Mouse (Mus musculus) erythroid progenitor cell, adult 5-6 weeks (primary cell): ENCODE data around the gene Asap3. TPM values are rescaled to one million over a fixed set of nuclear protein-coding genes. Genes with fewer than 3 reads are reported as not detected.

Experiments used
- ATAC-seq: replicated peaks from 2 replicates; pipeline ENCODE4 v1.8.0; 2016; ENCODE audit warnings: moderate number of reproducible peaks, mild to moderate bottlenecking, moderate TSS enrichment, inconsistent platforms; ENCODE audit not compliant: poor library complexity, low FRiP score, severe bottlenecking
- total RNA-seq, 2 experiments: library from RNA; stranded (forward) in 1 of 2; stranded (reverse) in 1 of 2; fragments of 150-400 nt in 1 of 2; fragments of 186-747, 209-891 nt in 1 of 2; gene quantifications; 2 replicates each; pipeline versions ENCODE4 v1.2.3 to v1.2.4; 2015 to 2017; ENCODE audit warnings: low replicate concordance in 2 of 2

The Asap3 gene
- total RNA-seq, 2 experiments from 2014 or later = 0.53 TPM; not detected in 1

- no peak for ATAC-seq
Measured at GRCm38 (mm10) chr4:136248464-136249331, 42.5 kb downstream of the Asap3 start.

GRCm38 (mm10) chr4:136249332-136249647, 43.1 kb downstream of the Asap3 start:
- ATAC-seq = no peak

- no peak for ATAC-seq
Measured at GRCm38 (mm10) chr4:136249780-136250179, 43.6 kb downstream of the Asap3 start.

GRCm38 (mm10) chr4:136255919-136256318, 49.8 kb downstream of the Asap3 start:
- ATAC-seq = no peak

- no peak for ATAC-seq
Measured at GRCm38 (mm10) chr4:136256696-136257095, 50.5 kb downstream of the Asap3 start.

- ATAC-seq = no peak
Measured at GRCm38 (mm10) chr4:136259916-136260315, 53.8 kb downstream of the Asap3 start.

- peak; percentile 71 for ATAC-seq
Measured at GRCm38 (mm10) chr4:136260491-136261180, 54.5 kb downstream of the Asap3 start.

GRCm38 (mm10) chr4:136261912-136262311, 55.7 kb downstream of the Asap3 start:
- ATAC-seq = no peak

- no peak for ATAC-seq
Measured at GRCm38 (mm10) chr4:136263555-136263954, 57.4 kb downstream of the Asap3 start.

- ATAC-seq = no peak
Measured at GRCm38 (mm10) chr4:136266716-136267343, 60.7 kb downstream of the Asap3 start.

- ATAC-seq = no peak
Measured at GRCm38 (mm10) chr4:136268912-136269311, 62.7 kb downstream of the Asap3 start.

- ATAC-seq = no peak
Measured at GRCm38 (mm10) chr4:136270648-136271047, 64.5 kb downstream of the Asap3 start.

GRCm38 (mm10) chr4:136281097-136281496, 74.9 kb downstream of the Asap3 start:
- ATAC-seq = no peak

- no peak for ATAC-seq
Measured at GRCm38 (mm10) chr4:136281611-136282010, 75.4 kb downstream of the Asap3 start.

- no peak for ATAC-seq
Measured at GRCm38 (mm10) chr4:136282621-136283480, 76.7 kb downstream of the Asap3 start.

- no peak for ATAC-seq
Measured at GRCm38 (mm10) chr4:136283783-136284182, 77.6 kb downstream of the Asap3 start.

GRCm38 (mm10) chr4:136284455-136284854, 78.3 kb downstream of the Asap3 start, which contains the start of gene Zfp46:
TSS of gene Zfp46 (plus strand) at chr4:136284683.
- no peak for ATAC-seq

GRCm38 (mm10) chr4:136284891-136285290, 78.7 kb downstream of the Asap3 start:
- no peak for ATAC-seq

- ATAC-seq = peak; percentile 92
Measured at GRCm38 (mm10) chr4:136285348-136285810, 79.2 kb downstream of the Asap3 start.
